Mouse (Mus musculus): ENCODE measurements at regions not wholly inside any gene's neighbourhood (a gene's known extent, or its start where the extent isn't known, plus 50 kb on each side); places are given as distances from the start of the nearest gene placed in this dataset.

GRCm38 (mm10) chr7:117875241-117875640, 240.7 kb downstream of the Rps15a start:
- DNase-seq: no peak

- no peak for DNase-seq
These were observed 256.6 kb downstream of the Rps15a start for GRCm38 (mm10) chr7:117859419-117859818.

DNA sequence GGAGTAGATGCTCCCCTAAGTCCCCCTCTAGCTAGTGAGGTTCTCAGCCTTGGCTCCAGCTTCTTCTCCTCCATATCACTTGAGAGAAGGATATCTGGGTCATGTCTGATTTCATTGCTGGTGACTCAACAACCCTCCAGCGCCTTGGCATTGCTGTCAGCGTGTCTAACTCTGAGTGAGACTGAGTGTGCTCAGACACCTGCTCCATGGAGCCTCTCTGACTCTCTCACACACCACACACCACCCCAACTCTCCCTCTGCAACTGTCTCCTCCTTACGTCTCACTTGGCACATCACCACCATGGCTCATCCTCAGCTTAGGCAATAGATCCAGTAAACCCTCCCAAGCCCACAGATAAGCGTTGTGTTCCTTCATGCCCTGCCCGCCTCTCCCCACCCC, 260.0 kb downstream of the Rps15a start:
- DNase-seq: no peak

- no peak for DNase-seq
These were observed 262.3 kb downstream of the Rps15a start for GRCm38 (mm10) chr7:117853716-117854115.

- DNase-seq: no peak
These were observed 263.1 kb downstream of the Rps15a start for GRCm38 (mm10) chr7:117852866-117853265.

DNA sequence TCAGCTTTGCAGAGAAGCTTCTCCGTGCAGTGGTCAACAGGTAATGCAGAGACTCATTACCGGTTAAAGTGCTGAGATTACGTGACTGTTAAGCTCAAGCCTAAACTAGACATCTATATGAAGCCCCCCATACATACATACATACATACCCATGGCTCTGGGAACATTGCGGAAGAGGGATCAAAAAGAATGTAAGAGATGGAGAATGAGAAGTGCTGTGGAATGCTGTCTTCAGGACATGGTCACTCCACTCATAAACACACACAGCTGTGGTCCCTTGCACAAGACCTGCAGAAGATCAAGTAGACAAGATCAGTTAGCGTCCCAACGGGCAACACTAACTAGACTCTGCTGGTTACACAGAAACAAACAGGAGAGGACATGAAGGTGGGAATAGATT, 265.2 kb downstream of the Rps15a start:
- no peak for DNase-seq

DNA sequence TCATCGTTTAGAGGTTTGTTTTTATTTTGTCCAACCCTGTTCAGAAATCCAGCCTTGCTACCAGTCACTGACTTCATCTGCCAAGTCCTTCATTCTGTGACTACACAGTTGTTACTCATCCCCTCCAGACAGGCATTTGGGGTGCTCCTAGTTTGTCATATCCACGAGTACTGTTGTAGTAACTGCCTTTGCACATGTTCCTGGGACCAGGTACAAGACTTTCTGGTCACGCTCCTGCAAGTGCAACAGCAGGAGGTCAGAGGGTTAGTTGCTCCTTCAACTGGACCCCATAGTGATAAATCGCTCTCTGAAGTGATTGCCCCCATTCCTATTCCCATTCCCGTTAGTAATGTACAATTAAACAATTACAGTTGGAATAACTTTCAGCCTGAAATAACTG, 269.9 kb downstream of the Rps15a start:
- DNase-seq: no peak

DNA sequence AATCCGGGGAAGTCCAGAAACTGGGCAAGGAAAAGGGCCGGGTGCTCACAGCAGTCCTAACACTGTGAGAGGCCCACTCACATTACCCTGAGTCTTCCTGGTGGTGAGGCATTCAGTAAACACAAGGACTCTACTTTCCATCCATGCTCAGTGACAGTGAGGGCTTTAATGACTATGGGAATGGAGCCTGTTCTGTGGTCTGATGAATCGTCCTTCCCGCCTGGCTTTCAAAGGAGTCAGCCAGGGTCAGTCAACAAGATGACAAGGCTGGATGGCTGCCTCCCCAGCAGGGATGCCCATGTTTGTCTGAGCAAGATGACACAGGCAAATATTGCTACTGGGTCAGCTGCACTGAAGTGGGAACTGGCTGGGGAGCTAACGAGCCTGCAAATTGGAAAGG, 273.2 kb downstream of the Rps15a start:
- no peak for DNase-seq

GRCm38 (mm10) chr7:117795035-117795434, 321.0 kb downstream of the Rps15a start:
- DNase-seq: no peak

DNA sequence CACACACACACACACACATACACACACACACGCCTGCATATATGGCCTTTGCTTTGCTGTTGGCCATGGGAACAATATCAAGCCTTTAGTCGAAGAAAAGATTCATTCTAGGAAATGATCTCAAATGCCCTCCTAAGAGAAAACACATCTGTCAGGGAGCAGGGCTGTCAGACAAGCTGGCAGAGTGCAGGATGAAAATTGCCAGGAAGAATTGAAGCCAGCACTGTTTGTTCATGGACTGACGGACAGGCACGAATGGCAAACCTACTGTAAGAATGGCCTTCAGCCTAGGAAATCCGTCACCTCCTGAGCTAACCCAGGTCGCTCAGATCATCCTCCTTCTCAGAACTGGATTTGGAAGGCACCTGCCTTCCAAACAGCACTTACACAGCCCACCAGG, 322.0 kb downstream of the Rps15a start:
- DNase-seq: no peak

DNA sequence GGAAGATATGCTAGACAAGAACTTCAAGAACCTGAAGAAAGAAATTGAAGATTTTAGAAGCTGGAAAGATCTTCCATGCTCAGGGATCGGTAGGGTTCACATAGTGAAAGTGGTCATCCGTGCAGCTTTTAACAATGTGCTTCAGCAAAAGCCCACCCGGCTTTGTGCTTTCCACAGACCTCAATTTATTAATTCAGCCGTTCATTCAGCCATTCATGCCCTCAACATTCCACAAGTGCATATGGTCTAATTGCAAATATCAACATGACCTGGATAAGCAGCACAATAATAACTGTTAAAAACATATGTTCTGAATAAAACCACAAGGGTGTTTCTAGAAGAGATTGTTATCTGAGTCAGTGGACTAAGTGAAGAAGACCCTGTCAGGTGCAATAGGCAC, 323.5 kb downstream of the Rps15a start:
- no peak for DNase-seq

DNA sequence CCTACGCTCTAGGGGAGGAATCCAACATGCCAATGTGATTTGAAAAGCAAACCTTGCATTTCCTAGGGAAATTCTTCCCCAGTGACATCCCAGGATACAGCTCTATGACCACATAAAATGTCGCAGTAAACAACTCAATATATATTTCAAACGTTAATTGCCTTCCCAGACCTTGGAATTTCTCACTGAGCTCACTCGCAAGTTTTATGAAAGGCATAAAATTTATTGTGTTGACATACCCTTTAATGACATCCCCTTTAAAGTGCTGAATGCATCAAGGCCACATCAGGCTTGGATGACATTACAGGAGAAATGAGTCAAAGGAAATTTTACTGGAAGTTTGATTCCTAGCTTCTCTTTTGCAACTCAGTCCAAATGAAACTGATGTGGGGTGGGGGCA, 337.0 kb downstream of the Rps15a start:
- DNase-seq: no peak

DNA sequence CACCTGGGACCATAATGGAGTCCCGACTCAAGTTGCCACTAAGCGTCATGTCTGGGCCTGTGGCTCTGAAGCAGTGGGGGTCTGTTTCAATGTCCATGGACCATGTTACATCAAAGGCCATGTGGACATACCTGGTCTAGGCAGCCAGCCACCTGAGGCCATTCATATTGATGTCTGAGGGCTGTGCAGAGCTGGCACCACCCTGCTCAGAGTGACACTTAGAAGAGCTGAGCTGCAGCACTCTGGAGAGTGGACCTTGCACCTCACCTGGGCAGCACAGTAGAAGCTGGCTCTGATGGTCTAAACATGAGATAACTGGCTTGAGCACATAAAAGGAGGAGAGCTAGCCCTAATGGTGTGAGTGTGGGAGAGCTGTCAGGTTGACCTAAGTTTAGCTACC, 338.1 kb downstream of the Rps15a start:
- no peak for DNase-seq

GRCm38 (mm10) chr7:117771836-117772235, 344.2 kb downstream of the Rps15a start:
- DNase-seq: no peak

GRCm38 (mm10) chr7:117759506-117759905, 356.5 kb downstream of the Rps15a start:
- no peak for DNase-seq

DNA sequence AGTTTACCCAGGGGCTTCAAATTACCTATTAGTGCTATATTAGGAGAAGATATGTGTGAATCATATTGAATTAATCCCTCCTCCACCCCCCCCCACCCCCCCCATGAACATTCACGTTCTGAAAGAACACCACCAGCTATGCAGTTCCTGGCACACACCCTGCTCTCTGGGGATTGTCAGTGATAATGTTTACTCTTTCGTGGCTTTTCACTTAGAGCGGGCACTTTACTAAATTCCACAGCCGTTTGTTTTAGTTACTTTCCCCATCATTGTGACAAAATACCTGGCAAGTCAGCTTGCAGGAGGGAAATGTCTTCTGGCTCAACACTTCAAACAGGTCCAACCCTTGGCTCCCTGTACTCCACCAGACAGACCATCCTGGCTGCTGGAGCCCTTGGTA, 359.0 kb downstream of the Rps15a start:
- DNase-seq: no peak

GRCm38 (mm10) chr7:117755830-117756229, 360.2 kb downstream of the Rps15a start:
- no peak for DNase-seq

DNA sequence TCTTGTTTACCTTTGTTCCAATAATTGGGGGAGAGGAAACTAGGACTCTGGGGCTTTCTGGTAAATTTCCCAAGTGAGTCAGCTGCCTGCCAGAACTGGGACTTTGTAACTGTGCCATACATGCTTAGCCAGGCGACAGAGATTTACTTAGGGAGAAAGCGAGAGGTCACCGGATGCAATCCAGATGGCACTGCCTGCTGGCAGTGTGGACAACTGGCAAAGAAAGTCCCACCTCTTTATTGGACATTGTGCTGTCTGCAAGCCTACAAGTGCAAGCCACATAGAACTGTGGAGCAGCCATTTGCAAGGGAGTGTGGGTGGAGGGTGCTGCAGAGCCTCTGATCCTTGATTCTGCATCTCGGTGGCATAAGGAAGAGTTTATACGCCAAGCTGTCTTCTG, 362.7 kb downstream of the Rps15a start:
- DNase-seq: no peak

DNA sequence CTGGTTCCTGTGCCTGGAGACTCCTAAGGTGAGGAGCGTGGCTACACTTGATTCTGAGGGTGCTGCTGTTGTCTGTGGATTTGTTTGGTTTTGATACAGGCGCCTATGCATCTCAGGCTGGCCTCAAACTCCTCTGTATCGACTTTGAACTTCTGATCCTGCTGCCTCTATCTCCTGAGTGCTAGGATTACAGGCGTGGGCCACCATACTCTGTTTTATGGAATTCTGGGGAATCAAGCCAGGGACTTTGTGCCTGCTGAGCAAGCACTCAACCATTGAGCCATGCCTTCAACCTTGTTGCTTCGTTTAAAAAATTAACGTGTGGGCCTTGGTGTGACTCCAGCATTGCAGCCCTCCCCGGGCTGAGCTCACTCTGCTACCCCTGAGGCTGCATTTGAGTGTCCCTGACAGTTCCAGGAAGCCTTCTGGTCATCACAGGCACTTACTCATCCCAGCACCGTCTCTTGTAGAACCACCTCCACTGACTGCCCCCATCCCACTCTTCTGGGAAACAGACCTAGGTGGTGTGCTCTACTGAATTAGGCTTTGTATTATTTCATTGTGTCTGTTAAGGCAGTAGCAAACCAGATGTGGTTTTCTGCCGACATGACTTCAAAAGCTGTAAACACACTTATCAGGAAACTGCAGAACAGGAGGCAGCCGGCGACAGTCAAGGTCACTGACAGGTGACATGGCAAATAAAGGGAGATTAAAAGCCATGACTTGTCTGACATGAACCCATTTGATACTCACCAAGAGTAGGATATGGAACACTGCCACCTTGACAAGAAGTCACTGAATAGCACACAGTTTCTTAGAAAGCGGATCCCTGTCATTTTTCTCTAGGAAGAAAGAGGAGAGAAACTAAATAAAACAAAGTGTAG, 363.4 kb downstream of the Rps15a start:
- DNase-seq: no peak

DNA sequence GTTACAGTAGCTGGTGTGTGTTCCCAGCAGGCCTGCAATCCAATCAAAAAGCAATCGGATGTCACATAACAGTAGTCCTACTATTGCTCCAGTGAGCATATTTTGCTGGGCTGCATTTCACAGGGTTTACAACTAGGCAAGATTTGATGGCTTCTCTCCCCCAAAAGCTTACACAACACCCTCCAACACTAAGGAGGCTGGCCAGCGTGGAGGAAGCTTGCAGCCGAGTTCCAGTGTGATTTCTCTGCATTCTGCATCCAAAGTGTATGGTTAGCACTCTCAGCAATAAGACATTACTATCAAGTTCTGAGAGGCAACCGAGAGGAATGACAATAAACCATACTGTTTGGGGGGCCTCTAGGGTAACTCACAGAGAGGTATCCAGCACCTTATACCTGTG, 367.2 kb downstream of the Xylt1 start:
- DNase-seq: no peak

- no peak for DNase-seq
These were observed 365.6 kb downstream of the Xylt1 start for GRCm38 (mm10) chr7:117746393-117746792.

DNA sequence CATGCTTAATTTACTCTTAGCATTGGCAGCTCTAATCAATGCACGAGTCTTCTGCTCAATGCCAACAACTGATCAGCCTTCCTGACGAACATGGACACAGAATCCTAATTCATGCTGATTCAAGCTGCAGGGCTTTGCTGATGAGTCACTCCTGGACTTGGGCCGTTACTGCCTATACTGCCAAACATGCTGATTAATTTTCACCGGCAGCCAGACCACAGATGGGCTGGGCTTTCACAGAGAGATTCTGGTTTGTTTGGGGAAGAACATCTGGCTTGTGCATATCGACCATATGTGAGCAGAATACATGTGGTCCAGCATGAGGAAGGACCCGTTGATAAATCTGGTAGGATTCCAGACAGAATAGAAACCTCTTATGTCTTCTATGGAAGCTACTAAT, 358.9 kb downstream of the Xylt1 start:
- no peak for DNase-seq

- DNase-seq: no peak
These were observed 354.9 kb downstream of the Xylt1 start for GRCm38 (mm10) chr7:117735699-117736020.

GRCm38 (mm10) chr7:117734994-117735698, 354.4 kb downstream of the Xylt1 start:
- DNase-seq: no peak

GRCm38 (mm10) chr7:117729067-117729466, 348.3 kb downstream of the Xylt1 start:
- no peak for DNase-seq
